Mouse (Mus musculus) liver, embryonic 14.5 days (tissue): ENCODE results near the gene Tmem44. TPM values are rescaled to one million over a fixed set of nuclear protein-coding genes. Genes with fewer than 3 reads are reported as not detected.
A peak's percentile ranks its signal among the peaks of the same experiment; 100 is the strongest.

ENCODE experiments used
- ATAC-seq: fragments of 200-750 bp; cut with Nextera tagmentation; 2 replicates; pipeline ENCODE4 v1.8.0; 2017; ENCODE audit warnings: moderate number of reproducible peaks, mild to moderate bottlenecking, moderate library complexity; ENCODE audit not compliant: insufficient read depth
- DNase-seq, 3 experiments: peaks; one replicate each; pipeline ENCODE4 v3.0.0-alpha.2; 2012 to 2013; ENCODE audit warnings: low read depth in 3 of 3, low spot score in 3 of 3
- H3K27ac ChIP-seq: fragments of 300-500 bp; sonication (generic); 2 replicates; pipeline ENCODE4 v1.5.1; 2014; ENCODE audit warnings: moderate library complexity, mild to moderate bottlenecking, control low read depth, inconsistent platforms
- H3K27me3 ChIP-seq: fragments of 300-500 bp; sonication (generic); 2 replicates; pipeline ENCODE4 v1.6.1; 2014; ENCODE audit warnings: mild to moderate bottlenecking, low read length, moderate library complexity; ENCODE audit not compliant: control insufficient read depth, insufficient read depth
- H3K36me3 ChIP-seq: fragments of 300-500 bp; sonication (generic); replicated peaks from 2 replicates; pipeline ENCODE4 v1.6.1; 2014; ENCODE audit warnings: low read depth; ENCODE audit not compliant: control insufficient read depth, insufficient read depth
- H3K4me1 ChIP-seq, 2 experiments: fragments of 200-500 bp in 1 of 2; fragments of 300-500 bp in 1 of 2; sonication (generic) in 1 of 2; replicated peaks; 2 replicates each; pipeline ENCODE4 v1.6.1; 2012 to 2014; ENCODE audit warnings: antibody characterized with exemption in 1 of 2, inconsistent platforms in 1 of 2, low read length in 1 of 2; ENCODE audit not compliant: control insufficient read depth in 2 of 2, insufficient read depth in 2 of 2
- H3K4me2 ChIP-seq: fragments of 300-500 bp; sonication (generic); 2 replicates; pipeline ENCODE4 v1.6.1; 2014; ENCODE audit warnings: low read depth, mild to moderate bottlenecking, control low read depth, moderate library complexity
- H3K4me3 ChIP-seq, 2 experiments: fragments of 200-500 bp in 1 of 2; fragments of 300-500 bp in 1 of 2; sonication (generic) in 1 of 2; 2 replicates each; pipeline ENCODE4 v1.5.1; 2012 to 2014; ENCODE audit warnings: low read depth in 2 of 2, low read length in 2 of 2, mild to moderate bottlenecking in 2 of 2, control low read depth in 1 of 2, inconsistent platforms in 1 of 2, moderate library complexity in 1 of 2; ENCODE audit not compliant: insufficient read depth in 1 of 2
- H3K9ac ChIP-seq: fragments of 300-500 bp; sonication (generic); replicated peaks from 2 replicates; pipeline ENCODE4 v1.6.1; 2014; ENCODE audit warnings: mild to moderate bottlenecking, control low read depth, moderate library complexity
- H3K9me3 ChIP-seq: fragments of 300-500 bp; sonication (generic); 2 replicates; pipeline ENCODE4 v1.6.1; 2016; ENCODE audit warnings: low read length, mixed read lengths; ENCODE audit not compliant: control insufficient read depth
- CTCF ChIP-seq: IDR thresholded peaks from 2 replicates; pipeline ENCODE4 v1.5.1; 2016; ENCODE audit warnings: antibody characterized with exemption, low read depth, control low read depth
- EP300 ChIP-seq: IDR thresholded peaks from 2 replicates; pipeline ENCODE4 v1.6.1; 2016; ENCODE audit warnings: antibody characterized with exemption, low read depth
- WGBS: fragments of 180-500 bp; shearing (Covaris S2); extraction: QIAGEN DNeasy Blood & Tissue Kit; methylation state at CpG from one replicate; pipeline ENCODE4 v1.1.7; 2014; ENCODE audit not compliant: insufficient replicate concordance; 5-methylcytosine and 5-hydroxymethylcytosine counted together
- polyA plus RNA-seq, 2 experiments: library from polyadenylated mRNA; depleted of rRNA in 1 of 2; stranded (reverse) in 1 of 2; unstranded in 1 of 2; fragments of >200 nt; fragmentation: Nextera tagmentation in 1 of 2; extraction: Ambion mirVana in 1 of 2; gene quantifications; 2 replicates each; pipeline versions ENCODE4 v1.2.1 to v1.2.3; 2012 to 2014

Gene Tmem44
- 0.85 and 0.87 TPM in 2 replicates for polyA plus RNA-seq (2012; rRNA removed)
- 0.46 and 0.48 TPM in 2 replicates for polyA plus RNA-seq (2014; fragmentation: Nextera tagmentation; extraction: Ambion mirVana)

DNA sequence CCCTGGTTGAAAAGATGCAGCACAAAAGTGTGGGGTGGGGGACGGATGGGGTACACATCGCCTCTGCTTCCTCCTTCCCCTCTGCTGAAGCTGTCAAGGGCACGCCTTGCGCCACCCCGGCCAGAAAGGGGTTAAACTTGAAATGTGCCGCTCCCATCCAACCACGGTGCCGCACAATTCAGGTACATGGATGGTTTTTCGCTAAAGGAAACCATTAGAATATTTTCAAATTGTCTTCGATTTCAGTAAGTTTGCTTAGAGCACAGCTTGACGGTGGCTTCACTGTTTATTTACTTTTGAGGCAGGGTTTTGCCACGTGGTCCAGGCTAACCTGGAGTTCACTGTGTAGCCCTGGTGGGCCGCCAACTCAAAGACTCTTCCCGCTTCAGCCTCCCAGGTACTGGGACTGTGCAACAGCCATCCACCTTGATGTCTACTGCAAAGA, at the start of gene Tmem44:
Gene Tmem44, minus strand, starts transcription at position 95 of the 445 bp plus-strand sequence.
- no peak within 1 kb of the TSS for H3K27ac ChIP-seq
- peaks cover 0 to 2% of the 10 kb centered on the region in 2 experiments; a peak in 2 of 4 replicates for H3K4me1 ChIP-seq
- H3K4me3 ChIP-seq = peak within 1 kb of the TSS; percentile 48 to 66
- 8% methylated on average over 14 of the region's 14 CpGs for WGBS
- H3K36me3 ChIP-seq = no peaks in the 10 kb centered on the region
- peak within 1 kb of the TSS; percentile 68 for H3K9ac ChIP-seq
- ATAC-seq (peak; percentile 29; the same call in 1 of the 2 replicates), DNase-seq (no peak)
- peaks cover 8% of the 10 kb centered on the region for H3K27me3 ChIP-seq
- H3K9me3 ChIP-seq = no peaks in the 10 kb centered on the region
- H3K4me2 ChIP-seq = peak within 1 kb of the TSS; percentile 95
- TF ChIP-seq EP300 (no peak), CTCF (no peak)

GRCm38 (mm10) chr16:30599491-30600268, 49.0 kb upstream of the Tmem44 start, which contains the start of gene Fam43a:
Gene Fam43a (plus strand): TSS chr16:30599723.
- Histone ChIP-seq H3K27ac (no peak within 1 kb of the TSS), H3K4me2 (peak within 1 kb of the TSS; percentile 55), H3K4me1 (peaks cover 0 to 7% of the 10 kb centered on the region in 2 experiments; a peak in 1 of 4 replicates), H3K9ac (peak within 1 kb of the TSS; percentile 23; the same call in 1 of the 2 replicates), H3K4me3 (peak within 1 kb of the TSS; percentile 47 to 59), H3K27me3 (peaks cover 33% of the 10 kb centered on the region), H3K9me3 (no peaks in the 10 kb centered on the region), H3K36me3 (no peaks in the 10 kb centered on the region)
- under 1% methylated on average over 63 of the region's 63 CpGs for WGBS
- TF ChIP-seq EP300 (no peak), CTCF (peak; percentile 48)
- peak; percentile 71 for ATAC-seq
- DNase-seq = peak; percentile 42 to 59 (median 53)

GRCm38 (mm10) chr16:30596959-30597681, 46.5 kb upstream of the Tmem44 start:
- H3K9me3 ChIP-seq = no peaks in the 10 kb centered on the region
- TF ChIP-seq EP300 (no peak), CTCF (peak; percentile 89)
- ATAC-seq (no peak), DNase-seq (peak; percentile 46 to 51 (median 47))
- H3K4me1 ChIP-seq = peaks cover 0 to 2% of the 10 kb centered on the region in 2 experiments; a peak in 1 of 4 replicates
- no peak overlapping the region for H3K27ac ChIP-seq
- H3K9ac ChIP-seq = no peak overlapping the region
- peaks cover 33% of the 10 kb centered on the region for H3K27me3 ChIP-seq
- no peaks in the 10 kb centered on the region for H3K36me3 ChIP-seq
- peak overlapping the region in 1 of 2 experiments; percentile 34; a peak in 1 of 4 replicates for H3K4me3 ChIP-seq
- peak overlapping the region; percentile 45 for H3K4me2 ChIP-seq
- WGBS = 9% methylated on average over 16 of the region's 16 CpGs

- Histone ChIP-seq H3K9me3 (no peaks in the 10 kb centered on the region), H3K36me3 (no peaks in the 10 kb centered on the region), H3K4me2 (no peak overlapping the region), H3K27me3 (peaks cover 23% of the 10 kb centered on the region), H3K27ac (no peak overlapping the region), H3K9ac (no peak overlapping the region), H3K4me1 (peaks cover 0 to 2% of the 10 kb centered on the region in 2 experiments; a peak in 1 of 4 replicates), H3K4me3 (no peak overlapping the region)
- DNase-seq (no peak), ATAC-seq (no peak)
- WGBS = 40% methylated on average over 14 of the region's 14 CpGs
- no peak for TF ChIP-seq EP300
- TF ChIP-seq CTCF = no peak
Measured at GRCm38 (mm10) chr16:30595835-30596557, 45.4 kb upstream of the Tmem44 start.
